Mouse (Mus musculus): ENCODE results near the gene Scgb1b12. TPM values are rescaled to one million over a fixed set of nuclear protein-coding genes. Genes with fewer than 3 reads are reported as not detected.

Gene Scgb1b12
- not detected for polyA plus RNA-seq (2014; fragmentation: Illumina TruSeq; extraction: RNeasy Lipid Tissue Mini Kit (QIAGEN cat#74804); ENCODE audit: low read depth, low replicate concordance)

GRCm38 (mm10) chr7:32333882-32334281 lies at the start of gene Scgb1b12:
Gene Scgb1b12 (plus strand): TSS chr7:32334182.

DNA sequence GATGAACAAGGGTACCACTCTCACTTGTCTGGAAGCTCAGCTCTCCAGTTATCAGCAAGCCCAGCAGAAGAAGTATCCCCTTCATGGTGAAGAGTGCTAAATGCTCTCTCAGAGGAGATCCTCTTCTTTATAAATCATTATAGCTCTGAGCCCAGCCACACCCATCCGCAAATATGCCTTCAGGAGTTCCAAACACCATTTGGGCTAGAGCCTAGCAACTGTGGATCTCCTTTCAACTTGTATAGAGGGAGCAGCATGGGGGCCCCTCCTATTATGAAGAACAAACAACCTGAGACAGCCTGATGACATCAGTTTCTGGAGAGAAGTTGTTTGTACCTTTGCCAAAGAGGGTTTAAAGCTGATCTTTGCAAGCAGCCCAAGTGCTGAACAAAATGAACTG lies 6.8 kb upstream of the Scgb1b12 start, which contains the start of gene Scgb2b12:
Scgb2b12 (minus strand) TSS at position 101 of the 400 bp plus-strand sequence.

Other genes with a start within 250 kb of the Scgb1b12 start
- gene Scgb1b10, start 233.3 kb upstream of the Scgb1b12 start, polyA plus RNA-seq (2014; fragmentation: Illumina TruSeq; extraction: RNeasy Lipid Tissue Mini Kit (QIAGEN cat#74804); ENCODE audit: low read depth, low replicate concordance): not detected
- not detected for gene Scgb2b11, start 123.0 kb upstream of the Scgb1b12 start, polyA plus RNA-seq (2014; fragmentation: Illumina TruSeq; extraction: RNeasy Lipid Tissue Mini Kit (QIAGEN cat#74804); ENCODE audit: low read depth, low replicate concordance)
- not detected for gene Scgb1b11, start 111.3 kb upstream of the Scgb1b12 start, polyA plus RNA-seq (2014; fragmentation: Illumina TruSeq; extraction: RNeasy Lipid Tissue Mini Kit (QIAGEN cat#74804); ENCODE audit: low read depth, low replicate concordance)
- not detected for gene Scgb2b12, start 6.9 kb upstream of the Scgb1b12 start, polyA plus RNA-seq (2014; fragmentation: Illumina TruSeq; extraction: RNeasy Lipid Tissue Mini Kit (QIAGEN cat#74804); ENCODE audit: low read depth, low replicate concordance)
- gene Scgb1b29, start 107.4 kb downstream of the Scgb1b12 start, polyA plus RNA-seq (2014; fragmentation: Illumina TruSeq; extraction: RNeasy Lipid Tissue Mini Kit (QIAGEN cat#74804); ENCODE audit: low read depth, low replicate concordance): not detected